Mouse (Mus musculus) myocyte (in vitro differentiated cells): ENCODE results near the gene St3gal4. TPM values are rescaled to one million over a fixed set of nuclear protein-coding genes. Genes with fewer than 3 reads are reported as not detected.
A peak's percentile ranks its signal among the peaks of the same experiment; 100 is the strongest.
"Not testable (repeated sequence)": the region's sequence is repeated elsewhere in the genome, so short reads cannot be mapped to it uniquely, and the experiment has no call there.

Experiments used
- H3K27me3 ChIP-seq: one replicate; pipeline ENCODE4 v1.6.1; 2011; ENCODE audit not compliant: control insufficient read depth, insufficient read depth, insufficient read length
- H3K36me3 ChIP-seq: one replicate; pipeline ENCODE4 v1.6.1; 2011; ENCODE audit not compliant: control insufficient read depth, insufficient read depth
- H3K4me2 ChIP-seq: one replicate; pipeline ENCODE4 v1.6.1; 2011; ENCODE audit warnings: low read depth, control low read depth
- H3K4me3 ChIP-seq: one replicate; pipeline ENCODE4 v1.5.1; 2011; ENCODE audit warnings: mild to moderate bottlenecking, control low read depth, moderate library complexity
- H3K79me2 ChIP-seq: one replicate; pipeline ENCODE4 v1.6.1; 2011; ENCODE audit not compliant: control insufficient read depth, insufficient read depth
- H3ac ChIP-seq: one replicate; pipeline ENCODE4 v1.6.1; 2011; ENCODE audit not compliant: control insufficient read depth, insufficient read length
- CEBPB ChIP-seq: IDR thresholded peaks from 2 replicates; pipeline ENCODE4 v1.6.1; 2011; ENCODE audit warnings: mild to moderate bottlenecking, moderate library complexity; ENCODE audit not compliant: poor library complexity, insufficient read depth, severe bottlenecking
- E2F4 ChIP-seq: IDR thresholded peaks from one replicate; pipeline ENCODE4 v1.6.1; 2011; ENCODE audit warnings: mild to moderate bottlenecking, control low read depth, moderate library complexity; ENCODE audit not compliant: insufficient read depth
- MAX ChIP-seq: IDR thresholded peaks from one replicate; pipeline ENCODE4 v1.6.1; 2011; ENCODE audit warnings: low read depth, mild to moderate bottlenecking, control low read depth
- MYOD1 ChIP-seq, 3 experiments: IDR thresholded peaks; one replicate each; pipeline ENCODE4 v1.6.1; 2011; ENCODE audit warnings: control low read depth in 2 of 3, low read depth in 2 of 3, mild to moderate bottlenecking in 2 of 3, moderate library complexity in 1 of 3; ENCODE audit not compliant: insufficient read length in 2 of 3, control insufficient read depth in 1 of 3
- MYOG ChIP-seq, 3 experiments: IDR thresholded peaks; one replicate each; pipeline ENCODE4 v1.6.1; 2011; ENCODE audit warnings: control low read depth in 2 of 3, low read depth in 2 of 3, mild to moderate bottlenecking in 2 of 3; ENCODE audit not compliant: insufficient read length in 2 of 3, control insufficient read depth in 1 of 3, insufficient read depth in 1 of 3
- POLR2A ChIP-seq: IDR thresholded peaks from one replicate; pipeline ENCODE4 v1.6.1; 2011; ENCODE audit warnings: low read depth, mild to moderate bottlenecking, control low read depth, moderate library complexity; ENCODE audit not compliant: insufficient read length
- POLR2AphosphoS2 ChIP-seq: IDR thresholded peaks from one replicate; pipeline ENCODE4 v1.6.1; 2011; ENCODE audit warnings: low read depth, control low read depth; ENCODE audit not compliant: insufficient read length
- REST ChIP-seq: IDR thresholded peaks from one replicate; pipeline ENCODE4 v1.6.1; 2011; ENCODE audit warnings: mild to moderate bottlenecking, control low read depth, moderate library complexity; ENCODE audit not compliant: insufficient read depth, insufficient read length
- SRF ChIP-seq: IDR thresholded peaks from one replicate; pipeline ENCODE4 v1.6.1; 2011; ENCODE audit warnings: low read depth; ENCODE audit not compliant: control insufficient read depth, insufficient read length
- TCF12 ChIP-seq: IDR thresholded peaks from one replicate; pipeline ENCODE4 v1.6.1; 2011; ENCODE audit warnings: mild to moderate bottlenecking, control low read depth; ENCODE audit not compliant: poor library complexity, insufficient read depth, severe bottlenecking
- TCF3 ChIP-seq: IDR thresholded peaks from one replicate; pipeline ENCODE4 v1.6.1; 2011; ENCODE audit warnings: low read depth, control low read depth; ENCODE audit not compliant: insufficient read length
- USF1 ChIP-seq: IDR thresholded peaks from one replicate; pipeline ENCODE4 v1.6.1; 2011; ENCODE audit warnings: low read depth, mild to moderate bottlenecking, control low read depth, moderate library complexity
- polyA plus RNA-seq: library from polyadenylated mRNA; unstranded; fragments of >200 nt; fragmentation: generic; extraction: Trizol; gene quantifications from one replicate; pipeline ENCODE4 v1.2.1, GENCODE M21; 2012; ENCODE audit warnings: missing spikeins

Gene St3gal4
- polyA plus RNA-seq, 1 experiment, result 24.0 TPM

GRCm38 (mm10) chr9:35156002-35156710 is 37.1 kb upstream of the St3gal4 start:
- H3K36me3 ChIP-seq, result peaks cover 9% of the 10 kb centered on the region
- no peak for TF ChIP-seq E2F4
- TF ChIP-seq SRF, result no peak
- peak; percentile 36 to 80 (median 58) for TF ChIP-seq MYOD1 (IDR thresholded peaks at IDR 0.05; ENCODE audit: control insufficient read depth in 1 of 3, insufficient read length in 2 of 3, low read depth in 2 of 3)
- no peak for TF ChIP-seq USF1
- no peak for TF ChIP-seq POLR2AphosphoS2
- peak in 1 of 3 experiments; percentile 40 for TF ChIP-seq MYOG (IDR thresholded peaks at IDR 0.05; ENCODE audit: control insufficient read depth in 1 of 3, insufficient read depth in 1 of 3, insufficient read length in 2 of 3, low read depth in 2 of 3)
- TF ChIP-seq TCF3, result peak; percentile 7
- TF ChIP-seq MAX, result no peak
- peak; percentile 38 for TF ChIP-seq TCF12
- no peak for TF ChIP-seq REST
- TF ChIP-seq CEBPB, result no peak
- no peak for TF ChIP-seq POLR2A
- peaks cover 14% of the 10 kb centered on the region for H3K79me2 ChIP-seq
- no peak overlapping the region for H3K4me3 ChIP-seq
- H3K4me2 ChIP-seq, result peak overlapping the region; percentile 76
- H3K27me3 ChIP-seq, result no peaks in the 10 kb centered on the region
- no peak overlapping the region for H3ac ChIP-seq

DNA sequence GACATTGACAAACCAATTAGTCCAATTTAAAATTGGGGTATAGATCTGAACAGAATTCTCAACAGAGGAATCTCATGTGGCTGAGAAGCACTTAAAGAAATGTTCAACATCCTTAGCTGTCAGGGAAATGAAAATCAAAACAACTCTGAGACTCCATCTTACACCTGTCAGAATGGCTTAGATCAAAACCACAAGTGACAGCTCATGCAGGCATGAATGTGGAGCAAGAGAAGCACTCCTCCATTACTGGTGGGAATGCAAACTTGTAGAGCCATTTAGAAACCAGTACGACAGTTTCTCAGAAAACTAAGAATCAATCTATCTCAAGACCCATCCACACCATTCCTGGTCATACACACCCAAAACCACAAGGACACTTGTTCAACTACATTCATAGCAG is 33.9 kb upstream of the St3gal4 start:
- H3K36me3 ChIP-seq, result no peaks in the 10 kb centered on the region
- TF ChIP-seq REST (no peak), MYOD1 (IDR thresholded peaks at IDR 0.05; ENCODE audit: control insufficient read depth in 1 of 3, insufficient read length in 2 of 3, low read depth in 2 of 3) (peak; percentile 58 to 76 (median 66)), MAX (no peak), SRF (no peak), USF1 (no peak), TCF3 (no peak), TCF12 (peak; percentile 9), CEBPB (no peak), POLR2AphosphoS2 (no peak)
- peak overlapping the region; percentile 62 for H3K4me2 ChIP-seq
- H3K79me2 ChIP-seq, result peaks cover 15% of the 10 kb centered on the region
- H3ac ChIP-seq, result no peak overlapping the region
- no peak overlapping the region for H3K4me3 ChIP-seq
- no peaks in the 10 kb centered on the region for H3K27me3 ChIP-seq

GRCm38 (mm10) chr9:35148822-35149221 is 29.8 kb upstream of the St3gal4 start:
- H3K27me3 ChIP-seq, H3K4me2 ChIP-seq, H3ac ChIP-seq, H3K79me2 ChIP-seq, H3K36me3 ChIP-seq, H3K4me3 ChIP-seq: not testable (repeated sequence)

GRCm38 (mm10) chr9:35147261-35147660 is 28.2 kb upstream of the St3gal4 start:
- not testable (repeated sequence) for H3K4me3 ChIP-seq, H3K4me2 ChIP-seq, H3K27me3 ChIP-seq, H3K36me3 ChIP-seq, H3K79me2 ChIP-seq, H3ac ChIP-seq

- Histone ChIP-seq H3K27me3 (no peaks in the 10 kb centered on the region), H3K36me3 (no peaks in the 10 kb centered on the region), H3ac (no peak overlapping the region), H3K4me3 (no peak overlapping the region), H3K79me2 (peaks cover 4% of the 10 kb centered on the region), H3K4me2 (no peak overlapping the region)
- no peak for TF ChIP-seq MAX
- TF ChIP-seq TCF3, result no peak
- no peak for TF ChIP-seq POLR2A
- TF ChIP-seq MYOG (IDR thresholded peaks at IDR 0.05; ENCODE audit: control insufficient read depth in 1 of 3, insufficient read depth in 1 of 3, insufficient read length in 2 of 3, low read depth in 2 of 3), result no peak
- TF ChIP-seq E2F4, result no peak
- no peak for TF ChIP-seq REST
- TF ChIP-seq MYOD1 (IDR thresholded peaks at IDR 0.05; ENCODE audit: control insufficient read depth in 1 of 3, insufficient read length in 2 of 3, low read depth in 2 of 3), result no peak
- no peak for TF ChIP-seq TCF12
- no peak for TF ChIP-seq CEBPB
- TF ChIP-seq USF1, result no peak
- TF ChIP-seq POLR2AphosphoS2, result no peak
- no peak for TF ChIP-seq SRF
These were observed 26.8 kb upstream of the St3gal4 start for GRCm38 (mm10) chr9:35145829-35146228.
